Mouse (Mus musculus) small intestine, adult 2 months (tissue): ENCODE results near the gene Gucd1.

Source experiments
- CTCF ChIP-seq: fragments of 200-500 bp; IDR thresholded peaks from 2 replicates; pipeline ENCODE4 v1.5.1; 2012; ENCODE audit warnings: low read depth, mild to moderate bottlenecking, control low read depth, inconsistent platforms, low read length, moderate library complexity, mixed read lengths; ENCODE audit not compliant: insufficient replicate concordance, insufficient read length; ENCODE audit errors: extremely low read depth
- POLR2A ChIP-seq: fragments of 200-500 bp; IDR thresholded peaks from 2 replicates; pipeline ENCODE4 v1.6.1; 2012; ENCODE audit warnings: low read depth, mild to moderate bottlenecking, control low read depth, inconsistent platforms, low read length, moderate library complexity

GRCm38 (mm10) chr10:75505130-75505495 lies 12.7 kb downstream of the Gucd1 start:
- TF ChIP-seq POLR2A (no peak), CTCF (no peak)
